Mouse (Mus musculus) bone marrow, adult 2 months (tissue): ENCODE data around the gene Paqr7. TPM values are rescaled to one million over a fixed set of nuclear protein-coding genes. Genes with fewer than 3 reads are reported as not detected.

Experiments
- H3K27ac ChIP-seq: fragments of 200-500 bp; 2 replicates; pipeline ENCODE4 v1.5.1; 2012; ENCODE audit warnings: low read depth, mild to moderate bottlenecking, control low read depth, inconsistent platforms, low read length; ENCODE audit not compliant: control insufficient read depth, poor library complexity, insufficient read depth
- H3K4me1 ChIP-seq: fragments of 200-500 bp; 2 replicates; pipeline ENCODE4 v1.6.1; 2011; ENCODE audit warnings: low read length; ENCODE audit not compliant: control insufficient read depth, insufficient read depth
- H3K4me3 ChIP-seq: fragments of 200-500 bp; replicated peaks from 2 replicates; pipeline ENCODE3; 2011; ENCODE audit warnings: mild to moderate bottlenecking, low read depth, low read length, control low read depth; ENCODE audit not compliant: control insufficient read depth
- CTCF ChIP-seq: fragments of 200-500 bp; IDR thresholded peaks from 2 replicates; pipeline ENCODE4 v1.5.1; 2011; ENCODE audit warnings: low read length, control low read depth; ENCODE audit not compliant: control insufficient read depth, insufficient read depth
- POLR2A ChIP-seq: fragments of 200-500 bp; IDR thresholded peaks from 2 replicates; pipeline ENCODE4 v1.6.1; 2011; ENCODE audit warnings: low read depth, mild to moderate bottlenecking, control low read depth, low read length, borderline replicate concordance; ENCODE audit not compliant: control insufficient read depth
- WGBS: fragments of 180-500 bp; shearing (Covaris S2); methylation state at CpG from one replicate; pipeline ENCODE4 v1.1.7; 2018; 5-methylcytosine and 5-hydroxymethylcytosine counted together
- polyA plus RNA-seq: library from polyadenylated mRNA; stranded (reverse); fragments of >200 nt; gene quantifications from 2 replicates; pipeline ENCODE4 v1.2.4, GENCODE M21; 2011; ENCODE audit warnings: low replicate concordance; ENCODE audit not compliant: missing spikeins, insufficient read depth, insufficient read length

Paqr7 gene
- polyA plus RNA-seq, result 10.2 and 10.8 TPM in 2 replicates

DNA sequence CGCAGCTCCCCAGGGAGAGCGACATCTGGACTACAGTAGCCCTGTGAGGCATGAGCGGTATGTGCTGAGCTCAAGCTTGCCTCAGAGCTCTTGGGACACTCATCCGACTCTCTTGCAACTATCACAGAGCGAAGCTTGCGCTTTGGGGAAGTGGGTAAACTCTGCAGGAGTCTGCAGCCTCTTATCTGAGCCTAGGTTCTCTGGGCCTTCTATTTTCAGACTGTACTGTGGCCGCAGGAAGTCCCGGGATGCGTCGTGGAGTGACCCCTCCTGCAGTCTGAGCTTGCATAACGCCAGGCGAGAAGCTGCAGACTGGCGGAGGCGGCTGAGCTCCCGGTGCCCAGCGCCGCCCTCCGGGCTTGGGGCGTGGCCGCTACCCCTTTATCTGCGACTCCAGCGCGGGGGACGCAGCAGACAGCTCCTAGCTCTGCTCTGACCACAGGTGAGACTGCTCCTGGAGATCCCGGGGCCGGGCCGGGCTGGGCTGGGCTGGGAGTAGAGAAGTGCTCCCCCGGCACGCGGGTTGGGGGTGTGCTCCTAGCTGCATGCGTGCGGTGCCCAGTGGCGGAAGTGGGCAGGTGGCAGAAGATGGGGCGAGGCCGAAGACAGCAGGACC is at the start of gene Paqr7:
Paqr7 (plus strand) TSS at position 103 of the 616 bp plus-strand sequence.
- H3K4me3 ChIP-seq, result peak within 1 kb of the TSS; percentile 69
- H3K4me1 ChIP-seq, result peaks cover 7% of the 10 kb centered on the region
- under 1% methylated on average over 35 of the region's 35 CpGs for WGBS
- TF ChIP-seq POLR2A (peak; percentile 58; the same call in 1 of the 2 replicates), CTCF (no peak)
- peak within 1 kb of the TSS; percentile 85 for H3K27ac ChIP-seq

DNA sequence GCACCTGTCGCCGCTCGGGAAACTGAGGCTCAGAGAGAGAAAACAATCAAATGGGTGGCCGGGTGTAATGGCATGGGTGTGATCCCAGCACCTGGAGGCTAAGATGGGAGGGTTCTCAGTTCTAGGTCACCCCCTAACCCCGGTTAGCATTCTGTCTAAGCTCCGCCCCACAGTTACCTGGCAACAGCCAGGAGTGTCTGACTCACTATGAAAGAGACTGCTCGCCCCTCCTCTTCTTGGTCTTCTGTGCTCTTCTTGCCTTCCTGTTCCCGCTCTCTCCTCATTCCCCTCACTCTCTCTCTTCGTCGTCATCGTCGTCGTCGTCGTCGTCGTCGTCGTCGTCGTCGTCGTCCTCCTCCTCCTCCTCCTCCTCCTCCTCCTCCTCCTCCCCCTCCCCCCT is 48.5 kb upstream of the Paqr7 start:
- Histone ChIP-seq H3K4me1 (no peaks in the 10 kb centered on the region), H3K4me3 (no peak overlapping the region), H3K27ac (no peak overlapping the region)
- no peak for TF ChIP-seq POLR2A
- WGBS, result 42% methylated on average over 23 of the region's 23 CpGs

DNA sequence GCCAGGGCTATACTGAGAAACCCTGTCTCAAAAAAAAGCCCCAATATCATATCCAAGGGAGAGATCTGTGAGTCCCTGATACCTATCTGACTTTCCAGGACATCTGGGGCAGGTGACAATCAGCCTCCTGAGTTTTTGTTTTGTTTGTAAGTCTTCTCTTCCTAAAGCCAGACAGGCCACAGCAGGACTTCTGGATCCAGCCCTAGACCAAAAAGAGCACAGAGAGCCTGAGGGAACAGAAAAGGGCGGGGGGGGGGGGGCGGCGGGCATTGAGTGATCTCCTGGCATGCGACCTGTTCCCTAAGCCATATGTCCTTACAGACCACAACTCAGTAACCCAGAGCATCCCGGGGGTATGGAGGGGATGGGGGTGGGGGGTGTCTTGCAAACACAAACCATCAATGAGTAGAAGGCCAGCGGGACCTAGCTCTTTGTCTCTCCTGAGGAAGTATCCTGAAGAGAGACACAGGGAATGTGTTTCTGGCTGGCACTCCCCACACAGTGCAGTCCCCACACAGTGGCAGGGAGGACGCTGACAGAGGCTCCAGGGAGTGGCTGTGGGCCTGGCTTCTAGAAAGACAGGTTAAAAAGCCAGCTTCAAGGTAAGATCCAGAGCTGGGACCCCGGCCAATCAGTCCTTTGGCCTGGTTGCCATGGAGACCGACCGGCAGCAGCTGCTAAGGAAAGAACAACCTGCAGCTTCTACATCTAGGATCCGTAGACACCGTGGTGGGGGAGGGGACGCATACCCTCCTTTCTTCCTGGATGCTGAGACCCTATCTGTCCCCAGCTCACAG is 46.7 kb upstream of the Paqr7 start:
- H3K4me3 ChIP-seq, result no peak overlapping the region
- H3K27ac ChIP-seq, result no peak overlapping the region
- no peak for TF ChIP-seq POLR2A
- TF ChIP-seq CTCF, result no peak
- H3K4me1 ChIP-seq, result no peaks in the 10 kb centered on the region
- WGBS, result 82% methylated on average over 13 of the region's 13 CpGs

DNA sequence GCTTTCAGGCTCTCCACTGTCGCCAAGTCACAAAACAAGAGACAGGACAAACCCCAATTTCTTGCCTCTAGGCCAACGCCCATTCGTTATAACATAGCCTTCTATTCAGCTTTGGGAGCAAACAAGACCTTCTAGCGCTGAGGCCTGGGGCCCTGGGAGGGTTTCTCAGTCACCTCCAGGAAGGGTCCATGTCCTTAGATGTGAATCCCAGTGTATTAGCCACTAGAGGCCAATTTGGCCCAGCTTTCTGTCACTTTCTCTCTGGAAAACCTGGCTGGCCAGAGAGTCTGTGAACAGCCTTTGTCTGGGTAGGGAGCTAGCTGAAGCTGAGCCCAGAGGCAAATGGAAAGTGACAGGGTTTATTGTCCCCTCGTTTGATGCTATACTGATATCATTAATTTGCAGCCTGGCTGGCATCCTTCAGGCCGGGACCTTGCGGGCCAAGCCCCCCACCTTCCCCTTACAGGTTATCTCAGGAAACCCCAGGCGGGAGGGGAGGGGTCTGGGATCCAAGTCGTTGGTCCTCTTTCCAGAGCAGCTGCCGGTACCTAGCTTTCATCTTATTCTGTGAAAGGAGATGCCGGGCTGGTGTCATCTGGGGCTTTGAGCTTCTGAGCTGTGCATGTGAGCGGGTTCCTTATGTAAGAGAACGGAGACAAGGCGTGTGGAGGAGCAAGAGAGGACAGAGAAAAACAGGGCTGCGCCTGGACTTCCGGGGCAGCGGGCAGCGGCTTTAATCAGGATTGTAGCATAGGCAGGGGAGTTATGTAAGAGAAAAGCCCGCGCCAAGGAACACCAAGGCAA is 45.9 kb upstream of the Paqr7 start:
- Histone ChIP-seq H3K4me1 (no peaks in the 10 kb centered on the region), H3K4me3 (no peak overlapping the region), H3K27ac (no peak overlapping the region)
- 56% methylated on average over 20 of the region's 20 CpGs for WGBS
- TF ChIP-seq POLR2A (no peak), CTCF (no peak)

DNA sequence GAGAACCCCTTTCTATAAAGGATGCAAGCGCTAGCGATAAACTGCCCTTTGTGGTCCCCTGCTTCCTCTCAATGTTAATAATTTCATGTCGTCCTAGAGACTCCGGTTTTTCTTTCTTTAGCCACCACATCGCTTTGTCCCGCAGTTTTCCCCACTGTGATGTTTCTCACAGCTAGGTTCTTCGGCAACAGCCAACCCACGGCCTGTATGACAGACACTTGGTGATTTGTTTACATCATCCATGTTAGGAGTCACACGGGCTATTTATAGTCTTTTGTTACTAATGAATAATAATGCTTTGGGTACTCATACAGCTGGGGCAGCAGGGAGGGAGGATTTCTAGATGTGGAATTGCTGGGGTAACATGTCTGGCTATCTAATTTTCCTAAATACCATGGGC is 45.0 kb upstream of the Paqr7 start:
- Histone ChIP-seq H3K4me3 (no peak overlapping the region), H3K4me1 (no peaks in the 10 kb centered on the region; the same call in 1 of the 2 replicates), H3K27ac (no peak overlapping the region)
- TF ChIP-seq POLR2A, result no peak
- no peak for TF ChIP-seq CTCF
- 50% methylated on average over 9 of the region's 9 CpGs for WGBS

DNA sequence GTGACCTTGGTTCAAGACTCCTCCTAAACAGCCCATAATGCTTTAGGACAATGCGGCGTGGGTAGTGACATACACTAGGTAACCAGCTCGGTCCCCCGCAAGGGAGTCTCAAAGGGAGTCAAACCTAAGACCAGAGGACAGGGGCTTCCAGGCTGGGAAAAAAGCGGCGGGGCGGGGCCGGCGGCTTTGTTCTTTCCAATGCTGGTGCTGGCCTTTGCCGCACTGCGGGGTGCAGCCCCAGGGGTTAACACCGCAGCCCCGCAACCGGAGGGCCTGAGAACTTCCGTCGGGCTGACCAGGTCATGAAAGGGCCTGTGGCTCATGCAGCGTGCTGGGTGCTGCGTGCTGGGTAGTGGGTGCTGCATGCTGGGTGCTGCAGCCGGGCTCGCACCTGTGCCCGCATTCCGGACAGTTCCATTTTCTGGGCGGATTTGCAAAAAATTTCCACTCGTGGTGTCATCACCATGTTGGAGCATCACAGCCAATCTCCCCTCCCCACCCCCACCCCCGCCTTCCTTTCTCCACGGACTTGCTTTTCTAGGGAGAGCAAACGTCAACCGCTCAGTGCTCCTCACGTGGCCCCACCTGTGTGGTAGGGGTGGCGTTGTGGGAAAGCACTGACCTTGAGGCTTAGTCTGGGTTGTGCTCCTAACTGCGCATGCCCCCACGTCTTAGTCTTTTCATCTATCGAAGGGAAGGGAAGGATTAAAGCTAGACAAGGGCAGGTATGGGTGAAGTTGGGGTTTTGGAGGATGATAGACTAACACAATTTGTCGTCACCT is 42.7 kb upstream of the Paqr7 start:
- Histone ChIP-seq H3K27ac (no peak overlapping the region), H3K4me1 (no peaks in the 10 kb centered on the region; the same call in 1 of the 2 replicates), H3K4me3 (no peak overlapping the region)
- WGBS, result 90% methylated on average over 34 of the region's 34 CpGs
- TF ChIP-seq CTCF (no peak), POLR2A (no peak)

DNA sequence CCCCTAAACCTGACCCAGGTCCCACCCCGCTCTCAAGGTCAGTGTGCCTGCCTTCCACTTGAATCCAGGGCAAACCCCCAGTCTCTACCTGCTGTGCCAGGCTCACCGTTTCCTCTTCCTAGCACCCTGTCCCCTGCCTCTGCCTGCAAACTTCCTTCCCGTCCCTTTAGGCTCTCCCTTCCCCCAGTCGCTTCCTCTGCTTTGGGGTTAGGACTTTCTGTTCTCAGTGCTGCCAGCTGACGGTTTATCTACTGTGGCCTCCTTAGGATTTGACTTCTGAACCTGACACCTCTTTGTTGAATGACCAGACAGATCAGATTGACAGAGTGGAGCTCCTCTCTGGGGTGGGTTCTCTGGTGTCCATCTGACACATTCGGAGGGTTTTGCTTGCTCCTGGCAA is 41.2 kb upstream of the Paqr7 start:
- Histone ChIP-seq H3K4me3 (no peak overlapping the region), H3K27ac (no peak overlapping the region), H3K4me1 (no peaks in the 10 kb centered on the region; the same call in 1 of the 2 replicates)
- WGBS, result 13% methylated on average over 6 of the region's 6 CpGs
- TF ChIP-seq POLR2A (no peak), CTCF (no peak)
